Mouse (Mus musculus) urinary bladder, postnatal 36 days (tissue): ENCODE results near the gene Olfr1357.
A peak's percentile ranks its signal among the peaks of the same experiment; 100 is the strongest.

ENCODE experiments used
- DNase-seq, 2 experiments: peaks; one replicate each; pipeline ENCODE4 v3.0.0; 2022; ENCODE audit warnings: low spot score in 2 of 2, mixed read lengths in 1 of 2

The Olfr1357 gene

GRCm38 (mm10) chr10:78581121-78581520 is 36.8 kb downstream of the Olfr1357 start:
- DNase-seq = no peak

- DNase-seq = no peak
Measured at GRCm38 (mm10) chr10:78578204-78578603, 39.7 kb downstream of the Olfr1357 start.

GRCm38 (mm10) chr10:78576435-78577184 is 41.3 kb downstream of the Olfr1357 start:
- no peak for DNase-seq

GRCm38 (mm10) chr10:78575690-78576089 is 42.2 kb downstream of the Olfr1357 start:
- peak in 1 of 2 experiments; percentile 31 for DNase-seq

GRCm38 (mm10) chr10:78575105-78575632 is 42.7 kb downstream of the Olfr1357 start:
- DNase-seq = no peak

GRCm38 (mm10) chr10:78574250-78575104 is 43.4 kb downstream of the Olfr1357 start, which contains the start of gene Ilvbl:
Gene Ilvbl (plus strand): TSS chr10:78574346.
- peak; percentile 93 to 94 for DNase-seq

- DNase-seq = no peak
Measured at GRCm38 (mm10) chr10:78573226-78573625, 44.6 kb downstream of the Olfr1357 start.

GRCm38 (mm10) chr10:78570897-78571296 is 47.0 kb downstream of the Olfr1357 start:
- no peak for DNase-seq

GRCm38 (mm10) chr10:78570416-78570815 is 47.5 kb downstream of the Olfr1357 start:
- no peak for DNase-seq

GRCm38 (mm10) chr10:78569686-78570085 is 48.2 kb downstream of the Olfr1357 start:
- DNase-seq = no peak

GRCm38 (mm10) chr10:78569191-78569590 is 48.7 kb downstream of the Olfr1357 start:
- DNase-seq = no peak

GRCm38 (mm10) chr10:78565070-78565469 is 52.8 kb downstream of the Olfr1357 start:
- DNase-seq = no peak
